Mouse (Mus musculus) leukemia stem cell, adult 10-12 weeks (primary cell): ENCODE data around the gene Eln. TPM values are rescaled to one million over a fixed set of nuclear protein-coding genes. Genes with fewer than 3 reads are reported as not detected.

Source experiments
- polyA plus RNA-seq: library from polyadenylated mRNA; stranded (reverse); fragments of >175 nt; gene quantifications from 2 replicates; pipeline ENCODE4 v1.2.3, GENCODE M21; 2012; ENCODE audit warnings: low replicate concordance

Eln gene
- 1.7 and 3.4 TPM in 2 replicates for polyA plus RNA-seq

DNA sequence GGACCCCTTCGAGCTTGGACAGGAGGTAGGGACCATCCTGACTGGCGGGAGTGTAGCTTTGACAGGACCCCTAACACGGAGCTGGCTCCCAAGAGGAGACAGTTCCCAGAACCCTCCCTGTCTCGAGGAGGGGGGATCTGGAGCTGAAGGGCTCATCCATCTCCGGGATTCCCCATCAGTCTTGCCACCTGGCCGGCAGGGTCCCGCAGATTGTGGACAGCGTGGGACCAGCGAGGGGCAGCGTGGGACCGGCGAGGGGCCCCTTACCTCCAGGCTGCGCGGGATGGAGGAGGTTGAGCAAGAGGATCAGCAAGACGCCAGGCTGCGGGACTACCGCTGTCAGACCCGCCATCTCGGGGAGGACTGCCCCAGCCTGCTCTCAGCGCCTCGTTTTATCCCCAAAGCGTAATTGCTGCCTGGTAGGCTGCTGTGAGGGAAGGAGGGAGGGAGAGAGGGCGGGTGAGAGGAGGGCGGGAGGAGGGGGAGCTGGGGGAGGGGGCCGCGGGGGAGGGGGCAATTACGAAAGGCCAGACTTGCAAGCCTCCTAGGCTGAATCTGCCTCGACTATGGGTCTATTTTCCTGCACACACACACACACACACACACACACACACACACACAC, at the start of gene Eln:
Gene Eln, minus strand, starts transcription at position 434 of the 622 bp plus-strand sequence.

DNA sequence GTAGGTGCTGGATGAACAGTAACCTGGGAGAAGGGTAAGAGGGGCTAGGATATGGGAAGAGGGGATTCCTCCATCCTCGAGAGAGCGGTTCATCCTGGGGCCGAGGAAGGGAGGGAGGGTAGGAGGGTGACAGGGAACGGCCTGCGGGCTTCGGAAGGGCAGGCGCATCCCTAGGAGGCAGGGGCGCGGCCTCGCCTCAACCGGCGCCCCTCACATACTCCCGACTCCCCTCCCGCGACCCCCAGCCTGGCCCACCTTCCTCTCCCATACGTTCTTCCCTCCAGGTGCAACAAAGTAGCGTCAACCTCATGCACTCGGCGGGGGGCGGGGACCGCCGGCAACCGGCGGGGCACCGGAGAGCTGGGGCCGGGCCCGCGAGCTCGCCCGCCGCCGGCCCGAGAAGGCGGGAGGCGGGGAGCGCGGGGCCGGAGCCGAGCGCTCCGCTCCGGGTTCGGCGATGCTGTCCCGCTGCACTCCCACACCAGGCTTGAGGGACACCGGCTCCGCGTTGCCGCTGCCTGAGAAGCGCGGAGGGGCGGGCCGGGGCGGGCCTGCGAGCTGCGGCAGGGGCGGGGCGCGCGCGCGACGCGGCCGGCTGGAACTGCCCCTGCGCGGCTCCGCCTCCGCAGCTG, 58.9 kb downstream of the Eln start, which contains the start of gene Limk1:
Gene Limk1, minus strand, starts transcription at position 513 of the 632 bp plus-strand sequence.

Other genes starting within 250 kb of the Eln start
- gene Clip2, start 194.9 kb downstream of the Eln start, polyA plus RNA-seq, result 5.9 and 13.5 TPM in 2 replicates
- 0.11 TPM in 1 of 2 replicates, not detected in the other for gene Syna, start 187.2 kb downstream of the Eln start, polyA plus RNA-seq
- 24.2 and 24.9 TPM in 2 replicates for gene Rfc2, start 166.0 kb downstream of the Eln start, polyA plus RNA-seq
- gene Lat2, start 132.3 kb downstream of the Eln start, polyA plus RNA-seq, result 6.0 and 16.5 TPM in 2 replicates
- gene Eif4h, start 107.8 kb downstream of the Eln start, polyA plus RNA-seq, result 218 and 252 TPM in 2 replicates
- 15.7 and 22.5 TPM in 2 replicates for gene Limk1, start 58.7 kb downstream of the Eln start, polyA plus RNA-seq
- gene Tmem270, start 159.4 kb upstream of the Eln start, polyA plus RNA-seq, result not detected in 2 replicates
- 17.2 and 28.8 TPM in 2 replicates for gene Cldn13, start 168.2 kb upstream of the Eln start, polyA plus RNA-seq
- gene Mettl27, start 185.0 kb upstream of the Eln start, polyA plus RNA-seq, result 25.3 and 26.8 TPM in 2 replicates
- 0.16 TPM in 1 of 2 replicates, not detected in the other for gene Cldn4, start 199.6 kb upstream of the Eln start, polyA plus RNA-seq
- 0.14 and 0.61 TPM in 2 replicates for gene Cldn3, start 238.9 kb upstream of the Eln start, polyA plus RNA-seq